22 mouse cellular contexts compared by ENCODE assay signal in the genomic region with DNA sequence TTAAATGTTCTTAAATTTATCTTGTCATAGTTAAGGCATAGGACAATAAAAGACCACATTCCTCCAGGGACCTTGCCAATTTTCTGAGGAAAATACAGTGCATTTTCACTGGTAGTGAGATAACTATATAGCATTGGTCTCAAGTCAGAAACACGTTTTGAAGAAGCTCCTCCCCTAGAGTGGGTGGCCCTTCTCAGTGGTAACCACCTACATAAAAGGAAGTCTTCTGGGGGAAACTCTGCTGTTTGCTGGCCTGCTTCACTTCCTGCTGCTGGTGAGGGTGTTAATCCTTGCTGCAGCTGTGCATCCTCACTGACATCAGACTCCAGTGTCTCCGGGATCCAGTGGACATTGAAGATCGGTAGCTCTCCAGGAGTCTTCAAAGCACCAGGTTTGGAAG. TPM values are rescaled to one million over a fixed set of nuclear protein-coding genes. Genes with fewer than 3 reads are reported as not detected.
DNase-seq lines count a peak whose midpoint lies in the region; ATAC-seq and TF ChIP-seq lines count a peak whose summit lies in the region.
"Not testable (repeated sequence)": the region's sequence is repeated elsewhere in the genome, so short reads cannot be mapped to it uniquely, and the experiment has no call there.
"Had no signal": no experiment of that assay in that cellular context is flagged by ENCODE, and none has a peak within 500 bp of the region (broad histone marks: within the 10 kb centered on the region; RNA-seq: fewer than 3 reads in every experiment).

No protein-coding gene starts in this region.

- not testable (repeated sequence) for TF ChIP-seq EP300 in stomach, postnatal 0 days (optimal IDR thresholded peaks at IDR 0.05)

- not testable (repeated sequence) for H3K9ac ChIP-seq in intestine, embryonic 14.5 days (ENCODE audit: low read length); stomach, postnatal 0 days (ENCODE audit: low read length)

- peak; percentile 69 to 75 for DNase-seq in B cell, adult 2 months
- DNase-seq in gastrocnemius, adult 18-20 months (ENCODE audit: low spot score) = peak; percentile 5
- DNase-seq in heart, adult 9 months (ENCODE audit: low spot score in 2 of 2) = peak; percentile 47 to 57
- DNase-seq in intestine, embryonic 14.5 days (ENCODE audit: low spot score); stomach, postnatal 0 days (ENCODE audit: low spot score): not testable (repeated sequence)
- DNase-seq in lung, postnatal 25 days (ENCODE audit: low spot score) = peak; percentile 16
- DNase-seq in natural killer cell, adult 2 months (ENCODE audit: low spot score in 2 of 2) = peak; percentile 55 to 57
- DNase-seq in thymus, postnatal 36 days = peak; percentile 56 to 64

- peak; percentile 82; the same call in 1 of the 2 replicates for ATAC-seq in intestine, embryonic 14.5 days (replicated peaks; ENCODE audit: low FRiP score, low TSS enrichment, low read depth)
- ATAC-seq in stomach, postnatal 0 days (ENCODE audit: low FRiP score, low TSS enrichment) = 0 out of 2 replicates have a peak, but pooled peaks have one; percentile 35

- H3K27ac ChIP-seq in intestine, embryonic 14.5 days (ENCODE audit: low read depth); stomach, postnatal 0 days (replicated peaks): not testable (repeated sequence)

- not testable (repeated sequence) for H3K4me3 ChIP-seq in intestine, embryonic 14.5 days (ENCODE audit: low read depth, low read length); stomach, postnatal 0 days (ENCODE audit: low read depth, low read length)

- not testable (repeated sequence) for TF ChIP-seq CTCF in stomach, postnatal 0 days (IDR thresholded peaks at IDR 0.05; ENCODE audit: low read depth)

- not testable (repeated sequence) for H3K4me2 ChIP-seq in intestine, embryonic 14.5 days (ENCODE audit: low read length); stomach, postnatal 0 days (replicated peaks; ENCODE audit: low read depth)

- H3K27me3 ChIP-seq in intestine, embryonic 14.5 days (replicated peaks; ENCODE audit: control insufficient read depth, insufficient read depth, low read length); stomach, postnatal 0 days (ENCODE audit: control insufficient read depth, insufficient read depth, low read length): not testable (repeated sequence)

- not testable (repeated sequence) for H3K36me3 ChIP-seq in intestine, embryonic 14.5 days (ENCODE audit: control insufficient read depth, insufficient read depth, low read length); stomach, postnatal 0 days (ENCODE audit: control insufficient read depth, insufficient read depth, low read length)

- not testable (repeated sequence) for H3K9me3 ChIP-seq in intestine, embryonic 14.5 days (ENCODE audit: control insufficient read depth, low read length); stomach, postnatal 0 days (ENCODE audit: control insufficient read depth, low read length)

- H3K4me1 ChIP-seq in intestine, embryonic 14.5 days (replicated peaks; ENCODE audit: control insufficient read depth, insufficient read depth, low read length); stomach, postnatal 0 days (replicated peaks; ENCODE audit: control insufficient read depth, insufficient read depth): not testable (repeated sequence)

- WGBS in intestine, embryonic 14.5 days = 25% methylated on average over 1 of the region's 3 CpGs
- 11% methylated on average over 1 of the region's 3 CpGs for WGBS in stomach, postnatal 0 days

RNA-seq across cellular contexts. Expression of a gene that starts 14.2 kb away (rescaled TPM):
- 1 to 10 TPM; 5.5 to 8.2 TPM for total RNA-seq in gastrocnemius, adult 18-20 months (2021)
- 38.0 and 38.2 TPM in 2 replicates for polyA plus RNA-seq in intestine, embryonic 14.5 days (2014; fragmentation: Nextera tagmentation; extraction: Ambion mirVana)
- polyA plus RNA-seq in stomach, postnatal 0 days (2015; fragmentation: Nextera tagmentation; extraction: Ambion mirVana) = 10.6 and 12.9 TPM in 2 replicates
- total RNA-seq: layer of hippocampus, postnatal 14 days had no signal
- polyA plus RNA-seq: forebrain, embryonic 15.5 days; midbrain, embryonic 13.5 days had no signal

RNA-seq across cellular contexts. Expression of a gene that starts 44.2 kb away (rescaled TPM):
- under 1 TPM; 0.14 to 0.19 TPM for total RNA-seq in gastrocnemius, adult 18-20 months (2021)
- 0.08 and 0.32 TPM in 2 replicates for polyA plus RNA-seq in intestine, embryonic 14.5 days (2014; fragmentation: Nextera tagmentation; extraction: Ambion mirVana)
- polyA plus RNA-seq in stomach, postnatal 0 days (2015; fragmentation: Nextera tagmentation; extraction: Ambion mirVana) = not detected in 2 replicates
- total RNA-seq: ES-E14; layer of hippocampus, adult 18-20 months; layer of hippocampus, postnatal 14 days; left cerebral cortex, adult 8-10 months had no signal
- polyA plus RNA-seq: embryonic facial prominence, embryonic 10.5 days; forebrain, embryonic 15.5 days; heart, embryonic 10.5 days; heart, postnatal 0 days; hindbrain, embryonic 12.5 days; limb, embryonic 15.5 days; liver, embryonic 14.5 days; lung, embryonic 15.5 days; midbrain, embryonic 13.5 days; neural tube, embryonic 12.5 days had no signal
